Mouse (Mus musculus) forebrain, postnatal 0 days (tissue): ENCODE measurements around the gene Epop. TPM values are rescaled to one million over a fixed set of nuclear protein-coding genes. Genes with fewer than 3 reads are reported as not detected.

Experiments used
- ATAC-seq: fragments of 200-750 bp; cut with Nextera tagmentation; 2 replicates; pipeline ENCODE4 v1.8.0; 2017; ENCODE audit warnings: mild to moderate bottlenecking, moderate library complexity
- DNase-seq: peaks from one replicate; pipeline ENCODE4 v3.0.0-alpha.2; 2015
- H3K27ac ChIP-seq: fragments of 300-500 bp; sonication (generic); 2 replicates; pipeline ENCODE4 v1.5.1; 2014; ENCODE audit warnings: low read depth, mild to moderate bottlenecking, antibody characterized with exemption, low read length, moderate library complexity, mixed read lengths
- H3K27me3 ChIP-seq: fragments of 300-500 bp; sonication (generic); 2 replicates; pipeline ENCODE4 v1.6.1; 2014; ENCODE audit warnings: mild to moderate bottlenecking, low read length, mixed read lengths; ENCODE audit not compliant: insufficient read depth
- H3K36me3 ChIP-seq: fragments of 300-500 bp; sonication (generic); 2 replicates; pipeline ENCODE4 v1.6.1; 2014; ENCODE audit warnings: mild to moderate bottlenecking, moderate library complexity; ENCODE audit not compliant: insufficient read depth
- H3K4me1 ChIP-seq: fragments of 300-500 bp; sonication (generic); 2 replicates; pipeline ENCODE4 v1.6.1; 2014; ENCODE audit warnings: antibody characterized with exemption; ENCODE audit not compliant: insufficient read depth
- H3K4me2 ChIP-seq: fragments of 300-500 bp; sonication (generic); 2 replicates; pipeline ENCODE4 v1.6.1; 2014; ENCODE audit warnings: low read depth, mild to moderate bottlenecking, moderate library complexity
- H3K4me3 ChIP-seq: fragments of 300-500 bp; sonication (generic); 2 replicates; pipeline ENCODE4 v1.5.1; 2014; ENCODE audit warnings: low read depth, low read length, mixed read lengths
- H3K9ac ChIP-seq: fragments of 300-500 bp; sonication (generic); 2 replicates; pipeline ENCODE4 v1.6.1; 2014; ENCODE audit warnings: mild to moderate bottlenecking
- H3K9me3 ChIP-seq: fragments of 300-500 bp; sonication (generic); 2 replicates; pipeline ENCODE4 v1.6.1; 2016; ENCODE audit warnings: low read length
- CTCF ChIP-seq: sonication (generic); IDR thresholded peaks from 2 replicates; pipeline ENCODE4 v1.5.1; 2016; ENCODE audit warnings: antibody characterized with exemption, control low read depth, low read depth
- WGBS: fragments of 180-500 bp; shearing (Covaris S2); extraction: QIAGEN DNeasy Blood & Tissue Kit; methylation state at CpG from one replicate; pipeline ENCODE4 v1.1.7; 2014; 5-methylcytosine and 5-hydroxymethylcytosine counted together
- polyA plus RNA-seq: library from polyadenylated mRNA; unstranded; fragments of >200 nt; fragmentation: Nextera tagmentation; extraction: Ambion mirVana; gene quantifications from 2 replicates; pipeline ENCODE4 v1.2.1, GENCODE M21; 2015
- total RNA-seq: library from RNA; depleted of rRNA; stranded (reverse); fragments of >200 nt; gene quantifications from 2 replicates; pipeline ENCODE4 v1.2.3, GENCODE M21; 2014

The Epop gene
- total and polyA plus RNA-seq, 2 experiments from 2014 or later = 3.6 to 6.8 TPM

DNA sequence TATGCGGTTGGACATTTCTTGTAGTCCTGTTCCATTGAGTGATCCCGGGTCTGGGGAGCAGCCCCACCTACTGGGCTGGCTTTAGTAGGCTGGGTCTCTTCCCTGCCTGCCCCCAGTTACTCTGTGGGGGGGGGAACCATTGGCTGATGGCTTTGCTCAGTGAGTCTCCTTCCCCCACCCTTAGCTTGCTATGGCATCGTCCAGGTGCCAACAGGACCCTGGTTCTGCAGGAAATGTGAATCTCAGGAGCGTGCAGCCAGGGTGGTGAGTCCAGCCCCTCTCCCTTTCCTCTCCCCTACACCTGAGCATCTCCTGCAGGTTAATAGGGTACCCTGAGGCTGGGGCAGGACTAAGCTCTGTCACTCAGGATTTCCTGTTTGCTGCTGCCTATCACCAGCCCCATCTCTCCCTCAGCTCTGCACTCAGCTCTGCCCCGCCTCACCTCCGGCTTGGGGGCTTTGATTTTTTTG, 35.3 kb upstream of the Epop start:
- peaks cover 17% of the 10 kb centered on the region; the same call in 1 of the 2 replicates for H3K4me1 ChIP-seq
- no peak overlapping the region; the same call in 1 of the 2 replicates for H3K9ac ChIP-seq
- H3K27ac ChIP-seq = no peak overlapping the region
- H3K9me3 ChIP-seq = no peaks in the 10 kb centered on the region
- H3K36me3 ChIP-seq = peaks cover 17% of the 10 kb centered on the region
- no peak for TF ChIP-seq CTCF
- peak overlapping the region; percentile 81 for H3K4me2 ChIP-seq
- WGBS = 35% methylated on average over 6 of the region's 6 CpGs
- DNase-seq = no peak
- H3K27me3 ChIP-seq = 0 out of 2 replicates have a peak, but pooled peaks cover 7% of the 10 kb centered on the region
- H3K4me3 ChIP-seq = peak overlapping the region; percentile 79
- no peak for ATAC-seq

GRCm38 (mm10) chr11:97664339-97664665, 34.8 kb upstream of the Epop start:
- no peak overlapping the region for H3K27ac ChIP-seq
- H3K27me3 ChIP-seq = 0 out of 2 replicates have a peak, but pooled peaks cover 7% of the 10 kb centered on the region
- no peak for DNase-seq
- no peaks in the 10 kb centered on the region for H3K9me3 ChIP-seq
- 2% methylated on average over 6 of the region's 8 CpGs for WGBS
- H3K36me3 ChIP-seq = peaks cover 12% of the 10 kb centered on the region
- TF ChIP-seq CTCF = no peak
- peaks cover 16% of the 10 kb centered on the region; the same call in 1 of the 2 replicates for H3K4me1 ChIP-seq
- peak overlapping the region; percentile 81 for H3K4me2 ChIP-seq
- peak overlapping the region; percentile 68; the same call in 1 of the 2 replicates for H3K9ac ChIP-seq
- H3K4me3 ChIP-seq = peak overlapping the region; percentile 79
- ATAC-seq = no peak

DNA sequence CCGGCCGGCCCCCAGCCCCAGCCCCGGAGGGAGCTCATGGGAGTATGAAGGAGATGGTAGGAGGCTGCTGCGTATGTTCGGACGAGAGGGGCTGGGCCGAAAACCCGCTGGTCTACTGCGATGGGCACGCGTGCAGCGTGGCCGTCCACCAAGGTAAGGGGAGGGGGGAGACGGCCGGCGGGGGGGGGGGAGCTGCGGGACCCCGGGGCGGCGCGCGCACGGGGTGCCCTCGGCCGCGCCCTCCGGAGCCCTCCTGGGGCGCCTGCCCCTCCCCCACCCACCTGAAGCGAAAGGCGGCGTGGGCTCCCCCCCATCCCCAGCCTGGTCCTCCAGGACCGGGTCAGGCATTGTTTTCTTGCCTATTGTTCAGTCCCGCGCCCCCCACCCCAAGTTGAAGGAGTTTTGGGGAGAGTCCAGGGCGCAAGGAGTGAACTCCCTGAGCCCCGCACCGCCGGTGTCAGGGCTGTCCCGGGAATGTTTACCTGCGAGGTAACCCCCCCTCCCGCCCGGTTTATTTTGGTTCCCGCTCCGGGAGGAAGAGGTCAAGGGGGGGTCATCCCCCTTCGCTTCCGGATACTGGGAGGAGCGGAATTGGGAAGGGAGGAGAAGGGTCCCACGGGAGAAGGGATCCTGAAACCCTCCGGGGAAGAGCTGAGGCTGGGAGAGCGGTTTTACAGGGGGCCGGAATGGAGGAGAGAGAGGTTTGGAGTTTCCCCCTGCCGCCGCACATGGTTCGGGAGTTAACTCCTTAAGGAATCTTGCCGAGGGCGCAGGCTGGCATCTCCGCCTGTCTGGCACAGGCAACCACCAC, 34.2 kb upstream of the Epop start:
- whole genome bisulfite sequencing = under 1% methylated on average over 44 of the region's 57 CpGs
- Histone ChIP-seq H3K27ac (peak overlapping the region; percentile 66), H3K4me3 (peak overlapping the region; percentile 79), H3K9me3 (no peaks in the 10 kb centered on the region), H3K4me2 (peak overlapping the region; percentile 81), H3K36me3 (peaks cover 6% of the 10 kb centered on the region), H3K27me3 (0 out of 2 replicates have a peak, but pooled peaks cover 7% of the 10 kb centered on the region), H3K9ac (peak overlapping the region; percentile 68), H3K4me1 (peaks cover 14% of the 10 kb centered on the region; the same call in 1 of the 2 replicates)
- TF ChIP-seq CTCF = no peak
- peak; percentile 15; the same call in 1 of the 2 replicates for ATAC-seq
- DNase-seq = peak; percentile 58

DNA sequence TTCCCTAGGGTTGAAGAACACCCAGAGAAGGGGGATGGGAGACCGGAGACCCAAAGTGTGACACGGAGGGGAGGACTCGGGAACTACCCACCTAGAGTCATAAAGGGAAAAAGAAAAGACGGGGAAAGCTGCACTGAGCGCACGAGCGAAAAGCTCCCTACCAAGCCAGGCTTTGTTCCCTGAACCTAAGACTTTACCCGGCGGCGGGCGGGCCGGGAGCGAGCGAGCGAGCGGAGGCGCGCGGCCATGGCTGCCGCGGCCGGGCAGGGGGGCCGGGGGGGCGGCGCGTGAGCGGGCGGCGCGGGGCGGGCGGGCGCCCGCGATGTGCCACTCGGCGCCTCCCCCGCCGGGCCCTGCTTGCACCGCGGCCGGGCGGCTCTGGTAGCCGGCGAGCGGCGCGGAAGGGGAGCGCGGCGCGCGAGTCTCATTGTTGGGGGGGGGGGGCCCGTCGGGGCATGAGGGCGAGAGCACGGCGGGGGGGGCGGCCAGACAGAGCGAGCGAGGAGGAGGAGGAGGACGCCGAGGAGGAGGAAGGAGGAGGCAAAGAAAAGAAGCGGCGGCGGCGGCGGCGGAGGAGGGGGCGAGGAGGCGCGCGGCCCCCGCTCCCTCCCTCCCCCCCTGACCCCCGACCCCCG, 33.5 kb upstream of the Epop start, which contains the start of gene Mllt6:
Gene Mllt6 (plus strand): TSS at position 522 of the 635 bp plus-strand sequence.
- H3K9ac ChIP-seq = peak within 1 kb of the TSS; percentile 68
- H3K36me3 ChIP-seq = peaks cover 5% of the 10 kb centered on the region
- H3K4me3 ChIP-seq = peak within 1 kb of the TSS; percentile 79
- no peak for TF ChIP-seq CTCF
- peaks cover 14% of the 10 kb centered on the region; the same call in 1 of the 2 replicates for H3K4me1 ChIP-seq
- 0 out of 2 replicates have a peak, but pooled peaks cover 7% of the 10 kb centered on the region for H3K27me3 ChIP-seq
- DNase-seq (peak; percentile 88), ATAC-seq (peak; percentile 82)
- peak within 1 kb of the TSS; percentile 66 for H3K27ac ChIP-seq
- 1% methylated on average over 27 of the region's 76 CpGs for WGBS
- no peaks in the 10 kb centered on the region for H3K9me3 ChIP-seq
- H3K4me2 ChIP-seq = peak within 1 kb of the TSS; percentile 81

GRCm38 (mm10) chr11:97662207-97662892, 32.8 kb upstream of the Epop start:
- H3K27me3 ChIP-seq = 0 out of 2 replicates have a peak, but pooled peaks cover 7% of the 10 kb centered on the region
- no peak for DNase-seq
- peaks cover 14% of the 10 kb centered on the region; the same call in 1 of the 2 replicates for H3K4me1 ChIP-seq
- H3K4me2 ChIP-seq = peak overlapping the region; percentile 81
- no peak overlapping the region for H3K27ac ChIP-seq
- TF ChIP-seq CTCF = no peak
- H3K36me3 ChIP-seq = peaks cover 5% of the 10 kb centered on the region
- peak overlapping the region; percentile 68; the same call in 1 of the 2 replicates for H3K9ac ChIP-seq
- H3K4me3 ChIP-seq = peak overlapping the region; percentile 79
- no peaks in the 10 kb centered on the region for H3K9me3 ChIP-seq
- no peak for ATAC-seq
- WGBS = 3% methylated on average over 21 of the region's 21 CpGs

- TF ChIP-seq CTCF = no peak
- H3K4me3 ChIP-seq = 0 out of 2 replicates have a peak overlapping the region, but pooled peaks have one; percentile 2
- DNase-seq = no peak
- no peaks in the 10 kb centered on the region; the same call in 1 of the 2 replicates for H3K36me3 ChIP-seq
- H3K9me3 ChIP-seq = no peaks in the 10 kb centered on the region
- H3K27me3 ChIP-seq = 0 out of 2 replicates have a peak, but pooled peaks cover 7% of the 10 kb centered on the region
- under 1% methylated on average over 20 of the region's 20 CpGs for WGBS
- peak overlapping the region; percentile 81 for H3K4me2 ChIP-seq
- peaks cover 14% of the 10 kb centered on the region; the same call in 1 of the 2 replicates for H3K4me1 ChIP-seq
- no peak overlapping the region for H3K27ac ChIP-seq
- no peak for ATAC-seq
- H3K9ac ChIP-seq = no peak overlapping the region
These were observed 32.2 kb upstream of the Epop start for GRCm38 (mm10) chr11:97661648-97662133.
